Mouse (Mus musculus) spleen, adult 2 months (tissue): ENCODE data around the gene Rgs7bp.

Experiments used
- CTCF ChIP-seq: fragments of 200-500 bp; IDR thresholded peaks from 2 replicates; pipeline ENCODE4 v1.5.1; 2011; ENCODE audit warnings: mild to moderate bottlenecking, inconsistent platforms; ENCODE audit not compliant: insufficient read depth, insufficient read length, insufficient replicate concordance; ENCODE audit errors: extremely low read depth
- POLR2A ChIP-seq: fragments of 200-500 bp; IDR thresholded peaks from 2 replicates; pipeline ENCODE4 v1.6.1; 2011; ENCODE audit warnings: low read depth, low read length, inconsistent platforms

GRCm38 (mm10) chr13:105051432-105051831 lies 3.3 kb downstream of the Rgs7bp start:
- TF ChIP-seq CTCF (no peak), POLR2A (no peak)
